Mouse (Mus musculus) midbrain, embryonic 11.5 days (tissue): ENCODE data around the gene Eif4a1. TPM values are rescaled to one million over a fixed set of nuclear protein-coding genes. Genes with fewer than 3 reads are reported as not detected.

Source experiments
- ATAC-seq: fragments of 200-750 bp; cut with Nextera tagmentation; 2 replicates; pipeline ENCODE4 v1.8.0; 2017; ENCODE audit warnings: moderate TSS enrichment, moderate library complexity; ENCODE audit not compliant: low FRiP score
- DNase-seq: peaks from one replicate; pipeline ENCODE4 v3.0.0; 2015; ENCODE audit warnings: low spot score; ENCODE audit errors: missing footprints
- H3K27ac ChIP-seq: fragments of 300-500 bp; sonication (generic); 2 replicates; pipeline ENCODE4 v1.5.1; 2014; ENCODE audit warnings: low read depth, low read length
- H3K27me3 ChIP-seq: fragments of 300-500 bp; sonication (generic); 2 replicates; pipeline ENCODE4 v1.6.1; 2014; ENCODE audit warnings: mild to moderate bottlenecking, low read length, moderate library complexity, mixed read lengths; ENCODE audit not compliant: control insufficient read depth, insufficient read depth
- H3K36me3 ChIP-seq: fragments of 300-500 bp; sonication (generic); 2 replicates; pipeline ENCODE4 v1.6.1; 2014; ENCODE audit warnings: mild to moderate bottlenecking, low read length, moderate library complexity, mixed read lengths; ENCODE audit not compliant: control insufficient read depth, insufficient read depth
- H3K4me1 ChIP-seq: fragments of 300-500 bp; sonication (generic); 2 replicates; pipeline ENCODE4 v1.6.1; 2014; ENCODE audit warnings: low read length; ENCODE audit not compliant: control insufficient read depth, insufficient read depth
- H3K4me2 ChIP-seq: fragments of 300-500 bp; sonication (generic); 2 replicates; pipeline ENCODE4 v1.6.1; 2014; ENCODE audit warnings: mild to moderate bottlenecking, moderate library complexity
- H3K4me3 ChIP-seq: fragments of 300-500 bp; sonication (generic); 2 replicates; pipeline ENCODE4 v1.5.1; 2014; ENCODE audit warnings: low read depth, low read length
- H3K9ac ChIP-seq: fragments of 300-500 bp; sonication (generic); 2 replicates; pipeline ENCODE4 v1.6.1; 2014; ENCODE audit warnings: low read length
- H3K9me3 ChIP-seq: fragments of 300-500 bp; sonication (generic); 2 replicates; pipeline ENCODE4 v1.6.1; 2016; ENCODE audit warnings: low read length; ENCODE audit not compliant: control insufficient read depth
- WGBS: fragments of 180-500 bp; shearing (Covaris S2); extraction: QIAGEN DNeasy Blood & Tissue Kit; methylation state at CpG from one replicate; pipeline ENCODE4 v1.1.7; 2014; 5-methylcytosine and 5-hydroxymethylcytosine counted together
- polyA plus RNA-seq: library from polyadenylated mRNA; unstranded; fragments of >200 nt; fragmentation: Nextera tagmentation; extraction: Ambion mirVana; gene quantifications from 2 replicates; pipeline ENCODE4 v1.2.1, GENCODE M21; 2014

Eif4a1 gene
- polyA plus RNA-seq, 1 experiment from 2014 or later, result 877 TPM

GRCm38 (mm10) chr11:69657462-69657881, 14.8 kb downstream of the Eif4a1 start:
- no peak overlapping the region for H3K4me3 ChIP-seq
- WGBS, result 87% methylated on average over 15 of the region's 15 CpGs
- no peaks in the 10 kb centered on the region for H3K9me3 ChIP-seq
- no peaks in the 10 kb centered on the region for H3K27me3 ChIP-seq
- H3K9ac ChIP-seq, result no peak overlapping the region
- H3K27ac ChIP-seq, result no peak overlapping the region
- H3K4me2 ChIP-seq, result no peak overlapping the region
- peaks cover 11% of the 10 kb centered on the region for H3K4me1 ChIP-seq
- DNase-seq, result peak; percentile 87
- peaks cover 21% of the 10 kb centered on the region for H3K36me3 ChIP-seq
- ATAC-seq, result no peak

GRCm38 (mm10) chr11:69656617-69657461, 15.4 kb downstream of the Eif4a1 start:
- peak; percentile 96 for DNase-seq
- H3K9ac ChIP-seq, result no peak overlapping the region
- no peak overlapping the region for H3K27ac ChIP-seq
- H3K4me2 ChIP-seq, result no peak overlapping the region
- no peaks in the 10 kb centered on the region for H3K27me3 ChIP-seq
- H3K9me3 ChIP-seq, result no peaks in the 10 kb centered on the region
- 80% methylated on average over 10 of the region's 10 CpGs for WGBS
- peaks cover 11% of the 10 kb centered on the region for H3K4me1 ChIP-seq
- no peak overlapping the region for H3K4me3 ChIP-seq
- ATAC-seq, result no peak
- H3K36me3 ChIP-seq, result peaks cover 28% of the 10 kb centered on the region

DNA sequence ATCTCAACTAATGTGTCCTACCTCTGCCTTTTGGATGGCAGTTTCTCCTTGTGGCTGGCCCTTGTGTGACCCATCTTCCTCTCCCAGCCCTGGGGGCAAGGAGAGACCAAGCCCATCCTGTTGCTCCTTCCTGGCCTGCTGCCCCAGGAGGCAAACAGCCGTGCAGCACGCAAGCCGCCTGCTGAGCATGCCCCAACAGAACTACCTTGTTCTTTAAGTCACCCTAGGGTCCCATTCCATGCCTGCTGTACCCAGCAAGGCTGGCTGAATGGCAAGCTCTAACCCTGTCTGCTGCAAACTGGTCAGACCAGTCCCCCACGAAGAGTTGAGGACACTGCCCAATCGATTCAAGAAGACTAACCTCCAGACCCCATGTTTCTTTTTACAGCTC, 16.2 kb downstream of the Eif4a1 start:
- no peaks in the 10 kb centered on the region for H3K27me3 ChIP-seq
- DNase-seq, result no peak
- no peak overlapping the region for H3K4me3 ChIP-seq
- H3K4me1 ChIP-seq, result 0 out of 2 replicates have a peak, but pooled peaks cover 4% of the 10 kb centered on the region
- H3K36me3 ChIP-seq, result peaks cover 28% of the 10 kb centered on the region
- no peaks in the 10 kb centered on the region for H3K9me3 ChIP-seq
- no peak overlapping the region for H3K9ac ChIP-seq
- WGBS, result 88% methylated on average over 5 of the region's 5 CpGs
- no peak overlapping the region for H3K27ac ChIP-seq
- no peak for ATAC-seq
- no peak overlapping the region for H3K4me2 ChIP-seq

DNA sequence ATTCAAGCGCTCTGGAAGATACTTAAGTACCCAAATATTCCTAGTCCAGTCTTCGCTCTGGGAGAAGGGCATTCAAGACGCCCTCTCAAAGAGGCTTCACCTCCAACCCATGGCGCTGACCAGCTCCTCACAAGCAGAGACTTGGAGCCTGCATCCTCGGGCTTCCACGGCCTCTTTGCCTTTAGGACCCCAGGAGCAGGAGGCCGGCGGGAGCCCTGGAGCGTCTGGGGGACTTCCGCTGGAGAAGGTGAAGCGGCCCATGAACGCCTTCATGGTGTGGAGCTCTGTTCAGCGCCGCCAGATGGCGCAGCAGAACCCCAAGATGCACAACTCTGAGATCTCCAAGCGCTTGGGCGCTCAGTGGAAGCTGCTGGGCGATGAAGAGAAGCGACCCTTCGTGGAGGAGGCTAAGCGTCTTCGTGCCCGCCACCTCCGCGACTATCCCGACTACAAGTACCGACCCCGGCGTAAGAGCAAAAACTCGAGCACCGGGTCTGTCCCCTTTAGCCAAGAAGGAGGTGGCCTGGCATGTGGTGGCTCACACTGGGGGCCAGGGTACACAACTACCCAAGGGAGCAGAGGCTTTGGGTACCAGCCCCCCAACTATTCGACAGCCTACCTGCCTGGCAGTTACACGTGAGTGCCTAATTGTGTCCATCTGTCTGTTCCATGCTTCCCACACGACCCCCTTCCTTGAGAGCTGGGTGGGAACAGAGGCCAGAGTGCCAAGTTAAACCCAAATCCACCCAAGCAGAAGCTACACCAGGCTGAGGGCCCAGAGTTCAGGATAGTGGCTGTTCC, 16.8 kb downstream of the Eif4a1 start, which contains the start of gene Sox15:
Sox15 (plus strand) TSS at position 51 of the 801 bp plus-strand sequence.
- Histone ChIP-seq H3K27ac (no peak within 1 kb of the TSS), H3K4me3 (no peak within 1 kb of the TSS), H3K36me3 (peaks cover 33% of the 10 kb centered on the region), H3K9me3 (no peaks in the 10 kb centered on the region), H3K27me3 (no peaks in the 10 kb centered on the region), H3K4me2 (no peak within 1 kb of the TSS), H3K4me1 (0 out of 2 replicates have a peak, but pooled peaks cover 4% of the 10 kb centered on the region), H3K9ac (no peak within 1 kb of the TSS)
- WGBS, result 22% methylated on average over 34 of the region's 34 CpGs
- ATAC-seq, result peak; percentile 65; the same call in 1 of the 2 replicates
- peak; percentile 97 for DNase-seq

GRCm38 (mm10) chr11:69654760-69655159, 17.5 kb downstream of the Eif4a1 start:
- no peak overlapping the region for H3K4me3 ChIP-seq
- DNase-seq (no peak), ATAC-seq (no peak)
- H3K27ac ChIP-seq, result no peak overlapping the region
- no peak overlapping the region for H3K9ac ChIP-seq
- H3K4me1 ChIP-seq, result 0 out of 2 replicates have a peak, but pooled peaks cover 4% of the 10 kb centered on the region
- no peaks in the 10 kb centered on the region for H3K27me3 ChIP-seq
- H3K36me3 ChIP-seq, result peaks cover 38% of the 10 kb centered on the region
- no peak overlapping the region for H3K4me2 ChIP-seq
- H3K9me3 ChIP-seq, result no peaks in the 10 kb centered on the region
- 44% methylated on average over 9 of the region's 9 CpGs for WGBS

DNA sequence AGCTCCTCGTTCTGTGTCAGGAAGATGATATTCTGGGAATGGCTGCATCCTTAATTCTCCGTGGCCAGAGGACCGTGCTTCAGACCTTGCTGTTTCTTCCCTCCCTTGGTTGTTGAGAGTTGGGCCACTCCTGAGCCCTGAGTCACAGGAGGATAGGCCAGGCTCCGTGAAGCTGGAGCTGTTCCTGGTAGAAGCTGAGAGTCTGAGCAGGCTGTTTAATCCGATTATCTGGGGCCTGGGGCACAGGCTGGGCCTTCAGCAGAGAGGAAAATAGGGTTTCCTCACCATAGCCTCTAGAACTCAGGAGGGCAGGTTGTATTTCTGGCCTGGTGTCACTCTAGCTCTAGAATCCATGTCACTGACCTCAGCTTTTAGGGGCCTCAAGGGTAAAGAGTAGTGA, 18.8 kb downstream of the Eif4a1 start:
- H3K4me1 ChIP-seq, result 0 out of 2 replicates have a peak, but pooled peaks cover 4% of the 10 kb centered on the region
- H3K4me3 ChIP-seq, result no peak overlapping the region
- no peak for DNase-seq
- H3K4me2 ChIP-seq, result no peak overlapping the region
- WGBS, result 60% methylated on average over 5 of the region's 5 CpGs
- H3K27ac ChIP-seq, result 0 out of 2 replicates have a peak overlapping the region, but pooled peaks have one; percentile 2
- no peak for ATAC-seq
- H3K27me3 ChIP-seq, result no peaks in the 10 kb centered on the region
- H3K9me3 ChIP-seq, result no peaks in the 10 kb centered on the region
- peaks cover 43% of the 10 kb centered on the region for H3K36me3 ChIP-seq
- no peak overlapping the region for H3K9ac ChIP-seq

DNA sequence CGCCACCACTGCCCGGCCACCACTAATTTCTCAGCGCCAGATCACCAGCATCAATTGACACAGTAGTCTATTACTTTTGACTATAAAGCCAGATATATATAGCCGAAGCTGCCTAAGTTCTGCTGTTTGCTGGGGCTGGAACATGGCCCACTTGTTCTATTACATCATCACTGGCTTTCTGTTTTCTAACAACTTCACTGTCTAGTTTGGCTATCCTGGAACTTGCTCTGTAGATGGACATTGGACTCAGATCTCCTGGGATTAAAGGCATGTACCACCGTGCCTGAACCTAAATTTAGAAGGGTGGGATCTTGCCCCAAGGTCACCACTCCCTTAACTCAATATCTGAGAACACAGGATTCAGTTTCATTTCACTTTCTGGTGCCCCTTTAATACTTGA, 26.4 kb downstream of the Eif4a1 start:
- Histone ChIP-seq H3K27me3 (no peaks in the 10 kb centered on the region), H3K36me3 (peaks cover 52% of the 10 kb centered on the region), H3K4me2 (no peak overlapping the region), H3K4me1 (no peaks in the 10 kb centered on the region), H3K9me3 (no peaks in the 10 kb centered on the region), H3K27ac (no peak overlapping the region), H3K4me3 (no peak overlapping the region), H3K9ac (no peak overlapping the region)
- WGBS, result 96% methylated on average over 5 of the region's 5 CpGs
- ATAC-seq, result no peak
- no peak for DNase-seq

DNA sequence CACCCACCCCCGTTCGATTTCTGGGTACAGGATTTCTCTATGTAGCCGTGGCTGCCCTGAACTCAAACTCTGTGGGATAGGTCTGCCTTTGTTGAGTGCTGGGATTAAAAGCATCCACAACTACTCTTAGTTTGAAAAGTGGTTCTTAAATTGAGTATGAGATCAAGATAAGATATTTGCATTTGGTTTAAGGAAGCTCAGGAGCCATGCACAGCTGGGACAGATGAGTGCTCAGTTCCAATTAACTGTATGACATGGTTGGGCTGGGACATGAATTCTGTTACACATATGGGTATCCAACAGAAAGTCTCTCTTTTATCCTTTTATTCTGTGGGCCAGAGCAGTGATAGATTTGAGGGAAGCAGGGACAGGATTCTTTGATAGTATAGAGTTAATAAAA, 36.8 kb downstream of the Eif4a1 start:
- ATAC-seq (no peak), DNase-seq (no peak)
- Histone ChIP-seq H3K9me3 (no peaks in the 10 kb centered on the region), H3K4me3 (no peak overlapping the region), H3K9ac (no peak overlapping the region), H3K36me3 (0 out of 2 replicates have a peak, but pooled peaks cover 5% of the 10 kb centered on the region), H3K27me3 (no peaks in the 10 kb centered on the region), H3K27ac (no peak overlapping the region), H3K4me2 (no peak overlapping the region; the same call in 1 of the 2 replicates), H3K4me1 (peaks cover 17% of the 10 kb centered on the region)
- WGBS, result 90% methylated on average over 3 of the region's 3 CpGs
